Mouse (Mus musculus) skeletal muscle tissue, postnatal 0 days (tissue): ENCODE measurements around the gene Coro7. TPM values are rescaled to one million over a fixed set of nuclear protein-coding genes. Genes with fewer than 3 reads are reported as not detected.

Experiments
- polyA plus RNA-seq: library from polyadenylated mRNA; unstranded; fragments of >200 nt; fragmentation: Nextera tagmentation; extraction: Ambion mirVana; gene quantifications from 2 replicates; pipeline ENCODE4 v1.2.1, GENCODE M21; 2015

Coro7 gene
- 6.4 and 9.4 TPM in 2 replicates for polyA plus RNA-seq

GRCm38 (mm10) chr16:4679121-4680018 is at the start of gene Coro7:
Coro7 (minus strand) TSS chr16:4679777.

DNA sequence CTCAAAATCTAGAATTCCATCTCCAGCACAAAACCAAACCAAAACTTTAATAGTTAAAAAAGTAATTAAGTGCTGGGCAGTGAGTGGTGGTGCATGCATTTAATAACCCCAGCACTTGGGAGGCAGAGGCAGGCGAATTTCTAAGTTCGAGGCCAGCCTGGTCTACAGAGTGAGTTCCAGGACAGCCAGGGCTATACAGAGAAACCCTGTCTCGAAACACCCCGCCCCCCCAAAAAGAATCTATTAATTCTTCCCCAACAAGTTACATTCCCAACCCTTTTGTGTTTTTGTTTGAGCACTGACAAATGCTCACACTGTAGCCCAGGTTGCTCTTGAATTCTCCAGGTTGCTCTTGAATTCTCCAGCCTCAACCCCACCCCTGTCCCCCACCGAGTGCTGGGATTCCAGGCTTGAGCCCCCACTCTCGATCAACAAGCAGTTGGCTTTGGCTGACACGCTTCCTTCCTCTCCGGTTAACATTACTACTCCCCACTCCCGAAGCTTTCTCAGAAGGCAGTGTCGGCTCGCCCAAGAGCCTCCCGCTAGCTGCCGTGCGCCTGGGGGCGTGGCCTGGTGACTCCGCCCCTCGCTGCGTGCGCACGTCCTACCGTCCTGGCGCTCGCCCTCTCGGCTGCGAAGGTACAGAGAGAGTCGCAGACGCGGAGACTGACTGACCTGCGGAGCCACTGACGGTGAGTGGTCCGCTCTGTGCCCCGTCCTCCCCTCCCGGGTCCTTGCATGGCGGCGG is 46.4 kb upstream of the Coro7 start, which contains the start of gene Hmox2:
Gene Hmox2, plus strand, starts transcription at position 582 of the 748 bp plus-strand sequence.

DNA sequence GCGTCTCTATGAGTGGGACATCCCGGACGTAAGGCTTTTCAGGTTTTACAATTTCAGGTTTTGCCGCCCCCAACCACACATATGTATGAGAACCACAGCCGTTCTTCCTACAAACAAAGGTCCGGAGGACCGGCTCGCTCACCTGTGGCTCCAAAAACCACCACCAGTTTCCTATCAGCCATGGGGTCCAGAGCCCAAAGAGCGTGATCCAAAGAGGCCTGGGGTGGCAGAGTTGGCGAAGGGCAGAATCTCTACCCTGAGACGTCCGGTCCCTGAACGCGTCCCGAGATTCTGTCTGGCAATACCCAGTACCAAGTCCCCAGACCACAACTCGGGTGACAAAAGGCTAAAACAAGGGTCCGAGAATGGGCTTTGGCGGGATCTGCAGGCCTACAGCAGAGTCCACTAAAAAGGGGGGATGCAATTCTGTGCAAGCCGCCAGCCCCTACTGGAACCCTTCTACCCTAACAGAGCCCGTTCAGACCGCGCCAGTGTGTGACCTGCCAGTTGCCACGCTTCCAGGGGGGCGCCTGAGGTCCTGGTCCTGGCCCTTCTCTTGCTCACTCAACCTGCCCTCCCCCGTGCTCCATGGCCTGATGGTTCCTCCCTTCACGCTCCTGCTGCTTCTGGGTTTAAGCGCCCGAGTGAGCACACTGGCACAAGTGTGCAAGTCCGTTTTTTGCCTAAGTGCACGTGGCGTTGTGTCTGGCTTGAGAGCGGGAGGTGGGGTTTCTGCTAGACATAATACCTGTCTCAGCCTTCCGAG is 39.4 kb upstream of the Coro7 start, which contains the start of gene Nmral1:
Gene Nmral1, minus strand, starts transcription at position 604 of the 766 bp plus-strand sequence.

GRCm38 (mm10) chr16:4639831-4640237 is 39.7 kb downstream of the Coro7 start, which contains the start of the genes Vasn and Dnaja3:
Vasn (plus strand) TSS chr16:4639941.
Dnaja3 (plus strand) TSS chr16:4639989.

DNA sequence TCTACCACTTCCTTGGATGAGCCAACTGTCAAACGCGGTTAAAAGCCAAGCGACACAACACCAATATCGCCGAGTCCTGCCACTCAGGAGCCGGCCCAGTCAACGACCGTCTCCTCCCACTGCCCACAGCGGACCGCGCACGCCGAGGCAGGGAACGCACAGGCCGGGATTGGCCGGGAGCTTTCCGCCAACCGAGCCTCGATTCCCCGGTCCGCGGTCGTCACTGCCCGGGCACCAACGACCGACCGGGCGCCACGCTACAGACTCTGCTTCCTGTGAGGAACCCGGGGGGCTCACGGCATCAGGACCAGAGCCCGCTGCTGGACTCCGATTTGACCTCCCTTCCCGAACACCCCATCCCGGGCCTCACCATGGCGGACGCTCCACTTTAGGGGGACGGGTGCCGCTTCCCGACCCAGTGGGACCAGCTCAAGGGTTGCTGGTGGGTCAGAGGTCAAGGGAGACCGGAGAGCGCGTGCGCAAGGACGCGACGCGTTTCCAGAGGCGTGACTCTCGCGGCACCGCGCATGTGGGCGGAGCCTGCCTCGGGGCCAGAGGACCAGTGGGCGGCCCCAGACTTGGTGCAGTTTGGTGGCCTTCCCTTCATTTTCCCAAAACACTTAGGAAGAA is 55.0 kb downstream of the Coro7 start, which contains the start of gene Pam16:
Gene Pam16, minus strand, starts transcription at position 508 of the 630 bp plus-strand sequence.

DNA sequence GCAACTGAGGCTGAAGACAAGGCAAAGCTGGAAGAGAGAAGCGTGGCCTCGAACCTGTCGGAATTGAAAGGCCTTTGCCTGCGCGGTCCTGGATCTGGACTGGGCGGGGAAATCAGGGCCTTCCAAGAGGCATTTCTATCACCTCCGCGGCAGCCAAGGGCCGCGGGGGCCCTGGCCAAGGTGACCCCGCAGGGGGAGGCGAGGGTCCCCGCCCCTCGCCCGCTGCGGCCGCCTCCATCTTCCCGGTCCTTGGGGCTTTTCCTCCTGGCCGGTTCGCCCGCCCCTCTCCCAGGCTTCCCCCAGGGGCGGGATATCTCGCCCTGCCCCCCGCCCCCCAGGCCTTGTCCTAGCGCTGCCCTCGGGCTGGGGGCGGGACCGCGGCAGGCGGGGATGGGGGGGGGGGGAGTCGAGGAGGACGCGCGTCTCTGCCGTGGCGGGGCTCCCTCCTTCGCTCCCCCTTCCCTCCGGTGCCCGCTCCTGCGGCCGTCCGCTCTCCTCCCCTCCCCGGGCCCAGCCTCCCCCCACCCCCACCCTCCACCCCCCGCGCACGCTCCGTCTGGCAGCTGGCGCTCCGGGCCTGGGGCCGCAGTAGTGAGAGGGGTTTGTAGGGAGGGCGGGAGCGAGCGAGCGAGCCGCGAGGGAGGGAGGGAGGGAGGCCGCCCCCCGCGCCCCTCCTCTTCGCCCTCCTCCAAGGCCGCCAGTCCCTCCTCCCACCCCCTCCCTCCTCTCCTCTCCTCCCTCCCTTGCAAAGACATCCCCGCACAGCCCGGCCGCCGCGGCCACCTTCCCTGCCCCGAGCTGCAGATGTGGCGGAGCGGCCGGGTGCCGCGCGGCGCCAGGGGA is 85.4 kb downstream of the Coro7 start, which contains the start of gene Glis2:
Gene Glis2, plus strand, starts transcription at position 743 of the 843 bp plus-strand sequence.

Other genes starting within 250 kb of the Coro7 start
- 432 and 507 TPM in 2 replicates for gene Srl, start 138.0 kb downstream of the Coro7 start, polyA plus RNA-seq
- gene Tfap4, start 119.9 kb downstream of the Coro7 start, polyA plus RNA-seq = 7.8 and 8.1 TPM in 2 replicates
- 12.3 and 14.4 TPM in 2 replicates for gene Glis2, start 85.1 kb downstream of the Coro7 start, polyA plus RNA-seq
- 110 and 139 TPM in 2 replicates for gene Pam16, start 54.8 kb downstream of the Coro7 start, polyA plus RNA-seq
- gene Vasn, start 39.8 kb downstream of the Coro7 start, polyA plus RNA-seq = 5.5 and 7.0 TPM in 2 replicates
- 92.8 and 95.1 TPM in 2 replicates for gene Dnaja3, start 39.8 kb downstream of the Coro7 start, polyA plus RNA-seq
- 9.6 and 11.7 TPM in 2 replicates for gene Nmral1, start 39.6 kb upstream of the Coro7 start, polyA plus RNA-seq
- 58.7 and 65.2 TPM in 2 replicates for gene Hmox2, start 46.6 kb upstream of the Coro7 start, polyA plus RNA-seq
- 121 and 134 TPM in 2 replicates for gene Cdip1, start 110.5 kb upstream of the Coro7 start, polyA plus RNA-seq
- gene 4930562C15Rik, start 155.6 kb upstream of the Coro7 start, polyA plus RNA-seq = 0.12 and 0.14 TPM in 2 replicates
- 34.4 and 37.2 TPM in 2 replicates for gene Ubald1, start 200.5 kb upstream of the Coro7 start, polyA plus RNA-seq
- 61.0 and 64.5 TPM in 2 replicates for gene Mgrn1, start 206.5 kb upstream of the Coro7 start, polyA plus RNA-seq